Mouse (Mus musculus): ENCODE measurements around the gene Grk5. TPM values are rescaled to one million over a fixed set of nuclear protein-coding genes. Genes with fewer than 3 reads are reported as not detected.

Gene Grk5
- polyA plus RNA-seq, 1 experiment: 1.3 TPM

DNA sequence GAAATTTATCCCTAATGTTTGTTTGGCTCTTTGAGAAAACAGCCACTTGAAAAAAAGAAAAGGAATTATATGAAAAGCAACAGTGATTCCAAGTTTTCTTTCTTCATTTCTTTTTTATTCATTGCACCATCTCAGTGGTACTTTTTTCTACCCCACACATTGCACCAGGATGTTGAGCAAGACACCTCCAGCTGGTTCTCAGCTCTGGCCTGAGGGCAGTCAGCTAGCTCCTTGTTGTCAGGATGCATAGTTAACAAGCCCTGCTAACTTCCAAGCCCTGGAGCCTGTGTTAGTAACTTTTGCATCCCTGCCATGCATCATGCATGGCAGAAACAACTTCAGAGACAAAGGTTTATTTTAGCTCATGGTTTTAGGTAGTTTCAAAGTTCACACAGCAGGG, 163.2 kb downstream of the Grk5 start:
- H3K27me3 ChIP-seq (ENCODE audit: control insufficient read depth, insufficient read depth, low read length): no peaks in the 10 kb centered on the region
- no peak overlapping the region for H3K4me3 ChIP-seq (ENCODE audit: low read depth, low read length)
- H3K4me1 ChIP-seq (ENCODE audit: control insufficient read depth, insufficient read depth, insufficient read length, low read length): no peaks in the 10 kb centered on the region
- H3K27ac ChIP-seq (ENCODE audit: insufficient read depth, low read depth, low read length): no peak overlapping the region
- no peaks in the 10 kb centered on the region for H3K36me3 ChIP-seq (ENCODE audit: control insufficient read depth, insufficient read depth, low read length)
- TF ChIP-seq POLR2A (IDR thresholded peaks at IDR 0.05; ENCODE audit: low read depth, low read length) (no peak), CTCF (IDR thresholded peaks at IDR 0.05; ENCODE audit: extremely low read depth, insufficient read length, insufficient replicate concordance, low read depth, low read length) (no peak)

DNA sequence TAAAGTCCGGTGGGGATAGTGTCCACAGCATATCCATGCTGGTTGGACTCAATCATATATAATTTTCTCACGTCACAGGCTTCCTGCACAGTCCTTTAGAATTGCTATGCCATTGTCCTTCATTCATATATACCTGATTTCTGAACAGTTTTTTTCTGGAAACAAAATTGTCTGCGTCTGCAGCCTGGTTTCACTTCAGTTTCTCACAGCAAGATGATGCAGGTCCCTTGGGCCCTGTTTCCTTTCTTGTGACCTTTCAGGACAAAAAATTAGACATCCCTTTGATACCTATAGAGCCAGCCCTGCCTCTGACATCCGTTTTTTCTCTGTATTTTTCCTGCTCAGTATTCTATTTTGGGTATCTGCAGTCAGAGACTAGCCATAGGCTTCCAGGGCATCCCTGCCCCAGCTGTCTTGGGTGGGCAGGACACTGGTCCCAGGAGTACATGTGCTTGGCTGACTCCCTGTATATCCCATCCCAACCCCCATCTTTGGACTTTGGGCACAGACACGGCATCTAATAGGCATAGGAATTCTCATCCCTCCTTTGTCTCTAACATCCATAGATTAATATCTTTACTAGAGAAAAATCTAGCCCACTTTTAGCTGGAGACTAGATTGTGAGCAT, 167.3 kb downstream of the Grk5 start:
- TF ChIP-seq POLR2A (IDR thresholded peaks at IDR 0.05; ENCODE audit: low read depth, low read length) (no peak), CTCF (IDR thresholded peaks at IDR 0.05; ENCODE audit: extremely low read depth, insufficient read length, insufficient replicate concordance, low read depth, low read length) (no peak)
- Histone ChIP-seq H3K27me3 (ENCODE audit: control insufficient read depth, insufficient read depth, low read length) (no peaks in the 10 kb centered on the region), H3K27ac (ENCODE audit: insufficient read depth, low read depth, low read length) (no peak overlapping the region)

DNA sequence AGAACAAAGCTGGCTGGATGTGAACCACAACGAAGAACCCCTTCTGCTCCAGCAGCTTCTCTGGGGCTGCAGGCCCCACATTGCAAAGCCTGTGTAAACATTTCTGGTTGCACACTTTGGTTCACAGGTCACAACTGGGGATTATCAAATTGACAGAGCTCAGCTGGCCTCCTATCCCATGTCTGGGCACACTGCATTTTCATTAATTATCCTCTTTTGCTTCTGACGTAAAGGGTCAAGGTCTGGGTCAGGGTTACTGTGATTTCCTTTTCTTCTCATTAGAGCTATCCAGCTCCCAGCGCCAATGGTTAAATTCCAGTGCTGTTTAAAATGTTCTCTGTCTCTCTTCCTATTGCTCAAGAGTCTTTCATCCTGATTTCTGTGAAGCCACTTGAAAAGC, 168.0 kb downstream of the Grk5 start:
- WGBS: 29% methylated on average over 3 of the region's 3 CpGs
- TF ChIP-seq CTCF (IDR thresholded peaks at IDR 0.05; ENCODE audit: extremely low read depth, insufficient read length, insufficient replicate concordance, low read depth, low read length) (no peak), POLR2A (IDR thresholded peaks at IDR 0.05; ENCODE audit: low read depth, low read length) (no peak)
- Histone ChIP-seq H3K36me3 (ENCODE audit: control insufficient read depth, insufficient read depth, low read length) (no peaks in the 10 kb centered on the region), H3K4me1 (ENCODE audit: control insufficient read depth, insufficient read depth, insufficient read length, low read length) (no peaks in the 10 kb centered on the region), H3K4me3 (ENCODE audit: low read depth, low read length) (no peak overlapping the region), H3K27me3 (ENCODE audit: control insufficient read depth, insufficient read depth, low read length) (no peaks in the 10 kb centered on the region), H3K27ac (ENCODE audit: insufficient read depth, low read depth, low read length) (0 out of 2 replicates have a peak overlapping the region, but pooled peaks have one; percentile 17)

More for the DNA sequence above, 167.3 kb downstream of the Grk5 start:
- Histone ChIP-seq H3K4me3 (ENCODE audit: low read depth, low read length) (no peak overlapping the region), H3K4me1 (ENCODE audit: control insufficient read depth, insufficient read depth, insufficient read length, low read length) (no peaks in the 10 kb centered on the region), H3K36me3 (ENCODE audit: control insufficient read depth, insufficient read depth, low read length) (no peaks in the 10 kb centered on the region)
- WGBS: 68% methylated on average over 5 of the region's 5 CpGs

DNA sequence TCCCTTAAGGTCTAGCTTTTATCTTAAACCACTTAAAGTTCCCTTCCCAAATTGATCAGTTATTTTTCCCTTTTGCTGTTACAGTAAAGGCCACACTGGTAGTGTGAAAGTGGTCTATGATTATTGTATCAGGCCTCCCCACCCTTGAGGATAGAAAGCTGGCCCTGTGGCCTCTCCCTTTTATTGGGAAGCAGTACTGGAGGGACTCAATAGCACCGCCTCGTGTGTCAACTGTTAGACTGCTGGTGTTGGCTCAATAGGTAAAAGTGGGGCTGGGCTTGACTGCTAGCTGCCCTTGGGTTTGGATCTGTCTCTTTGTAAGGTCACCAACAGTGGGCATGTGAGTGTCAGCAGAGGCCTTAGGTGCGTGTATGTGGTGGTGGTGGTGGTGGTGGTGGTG, 174.8 kb downstream of the Grk5 start:
- TF ChIP-seq CTCF (IDR thresholded peaks at IDR 0.05; ENCODE audit: extremely low read depth, insufficient read length, insufficient replicate concordance, low read depth, low read length): no peak
- no peak for TF ChIP-seq POLR2A (IDR thresholded peaks at IDR 0.05; ENCODE audit: low read depth, low read length)
- H3K4me3 ChIP-seq (ENCODE audit: low read depth, low read length): no peak overlapping the region
- H3K27ac ChIP-seq (ENCODE audit: insufficient read depth, low read depth, low read length): no peak overlapping the region
- 0 out of 2 replicates have a peak, but pooled peaks cover 2% of the 10 kb centered on the region for H3K36me3 ChIP-seq (ENCODE audit: control insufficient read depth, insufficient read depth, low read length)
- H3K27me3 ChIP-seq (ENCODE audit: control insufficient read depth, insufficient read depth, low read length): no peaks in the 10 kb centered on the region
- peaks cover 2% of the 10 kb centered on the region; the same call in 1 of the 2 replicates for H3K4me1 ChIP-seq (ENCODE audit: control insufficient read depth, insufficient read depth, insufficient read length, low read length)
- WGBS: 85% methylated on average over 3 of the region's 3 CpGs

DNA sequence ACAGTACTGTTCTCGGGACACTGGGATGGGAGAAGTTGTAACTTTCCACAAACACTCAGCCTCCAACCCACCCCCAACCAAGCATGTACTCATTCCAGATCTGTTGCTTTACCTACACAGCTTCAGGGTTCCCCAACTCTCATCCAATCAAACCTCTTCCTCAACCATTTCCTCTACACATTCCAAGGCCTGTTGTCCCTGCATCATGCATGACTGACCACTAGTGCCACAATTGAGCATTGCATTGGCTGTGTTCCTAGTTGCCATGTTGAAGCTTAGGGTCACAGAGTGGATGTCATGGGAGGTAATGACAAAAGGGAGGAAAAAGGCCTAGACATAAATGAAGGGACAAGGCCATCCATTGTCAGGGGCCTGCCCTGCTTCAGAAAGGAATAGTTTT, 175.5 kb downstream of the Grk5 start:
- Histone ChIP-seq H3K27me3 (ENCODE audit: control insufficient read depth, insufficient read depth, low read length) (no peaks in the 10 kb centered on the region), H3K4me3 (ENCODE audit: low read depth, low read length) (no peak overlapping the region), H3K36me3 (ENCODE audit: control insufficient read depth, insufficient read depth, low read length) (0 out of 2 replicates have a peak, but pooled peaks cover 2% of the 10 kb centered on the region), H3K4me1 (ENCODE audit: control insufficient read depth, insufficient read depth, insufficient read length, low read length) (peaks cover 2% of the 10 kb centered on the region; the same call in 1 of the 2 replicates), H3K27ac (ENCODE audit: insufficient read depth, low read depth, low read length) (no peak overlapping the region)
- TF ChIP-seq POLR2A (IDR thresholded peaks at IDR 0.05; ENCODE audit: low read depth, low read length) (no peak), CTCF (IDR thresholded peaks at IDR 0.05; ENCODE audit: extremely low read depth, insufficient read length, insufficient replicate concordance, low read depth, low read length) (no peak)
- WGBS: 92% methylated on average over 1 of the region's 1 CpGs

DNA sequence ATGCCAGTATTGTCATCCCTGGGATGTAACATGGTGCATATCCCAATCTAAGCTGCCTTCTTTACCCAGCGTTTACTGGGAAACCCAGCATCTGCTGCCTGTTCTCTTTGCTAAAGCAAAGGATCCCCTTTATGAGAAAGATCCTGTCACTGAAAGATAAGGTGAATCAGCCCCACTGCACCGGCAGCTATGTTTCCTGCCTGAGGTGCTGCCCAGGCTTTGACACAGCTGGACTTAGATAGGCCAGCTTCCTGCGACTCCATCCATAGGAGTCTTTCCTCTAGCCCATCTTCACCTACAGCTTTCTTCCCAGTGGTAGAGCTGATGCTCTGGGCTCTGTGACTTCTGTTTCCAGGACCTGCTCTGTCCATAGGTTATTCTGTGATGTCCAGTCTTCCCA, 189.1 kb downstream of the Grk5 start:
- Histone ChIP-seq H3K4me1 (ENCODE audit: control insufficient read depth, insufficient read depth, insufficient read length, low read length) (no peaks in the 10 kb centered on the region), H3K27me3 (ENCODE audit: control insufficient read depth, insufficient read depth, low read length) (no peaks in the 10 kb centered on the region), H3K27ac (ENCODE audit: insufficient read depth, low read depth, low read length) (no peak overlapping the region), H3K36me3 (ENCODE audit: control insufficient read depth, insufficient read depth, low read length) (no peaks in the 10 kb centered on the region), H3K4me3 (ENCODE audit: low read depth, low read length) (no peak overlapping the region)
- TF ChIP-seq POLR2A (IDR thresholded peaks at IDR 0.05; ENCODE audit: low read depth, low read length) (no peak), CTCF (IDR thresholded peaks at IDR 0.05; ENCODE audit: extremely low read depth, insufficient read length, insufficient replicate concordance, low read depth, low read length) (no peak)
- 87% methylated on average over 3 of the region's 3 CpGs for WGBS

DNA sequence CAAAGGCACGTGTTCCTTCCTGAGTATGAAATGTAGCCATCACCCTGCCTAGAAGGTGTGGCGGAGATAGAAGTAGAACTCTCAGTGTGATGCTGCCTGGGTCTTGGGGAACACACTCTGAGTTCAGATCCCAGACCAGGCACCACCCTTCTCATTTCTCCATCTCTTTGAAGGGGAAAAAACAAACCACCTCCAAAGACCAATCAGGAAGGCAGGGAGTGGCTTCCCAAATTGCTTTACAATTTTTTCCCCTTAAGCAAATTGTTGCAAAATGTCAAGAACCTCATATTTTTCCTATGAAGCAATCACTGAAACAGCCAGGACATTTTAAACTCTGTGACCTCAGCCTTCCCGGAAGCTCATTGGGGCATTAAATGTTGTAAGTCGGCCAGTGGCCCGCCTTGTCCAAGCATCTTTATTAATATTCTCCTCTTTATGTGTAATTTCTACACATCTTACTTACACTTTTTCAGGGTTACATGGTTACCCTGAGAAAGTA, 190.8 kb downstream of the Grk5 start:
- no peak for TF ChIP-seq CTCF (IDR thresholded peaks at IDR 0.05; ENCODE audit: extremely low read depth, insufficient read length, insufficient replicate concordance, low read depth, low read length)
- no peak for TF ChIP-seq POLR2A (IDR thresholded peaks at IDR 0.05; ENCODE audit: low read depth, low read length)
- no peaks in the 10 kb centered on the region for H3K4me1 ChIP-seq (ENCODE audit: control insufficient read depth, insufficient read depth, insufficient read length, low read length)
- H3K36me3 ChIP-seq (ENCODE audit: control insufficient read depth, insufficient read depth, low read length): no peaks in the 10 kb centered on the region
- no peak overlapping the region for H3K27ac ChIP-seq (ENCODE audit: insufficient read depth, low read depth, low read length)
- H3K4me3 ChIP-seq (ENCODE audit: low read depth, low read length): no peak overlapping the region
- WGBS: 87% methylated on average over 5 of the region's 5 CpGs
- no peaks in the 10 kb centered on the region for H3K27me3 ChIP-seq (ENCODE audit: control insufficient read depth, insufficient read depth, low read length)

Measured in small intestine, adult 2 months (tissue).